Mouse (Mus musculus): ENCODE data around the gene Zic1. TPM values are rescaled to one million over a fixed set of nuclear protein-coding genes. Genes with fewer than 3 reads are reported as not detected.

The Zic1 gene
- 10.8 and 15.1 TPM in 2 replicates for polyA plus RNA-seq (2015; fragmentation: Nextera tagmentation; extraction: Ambion mirVana)

DNA sequence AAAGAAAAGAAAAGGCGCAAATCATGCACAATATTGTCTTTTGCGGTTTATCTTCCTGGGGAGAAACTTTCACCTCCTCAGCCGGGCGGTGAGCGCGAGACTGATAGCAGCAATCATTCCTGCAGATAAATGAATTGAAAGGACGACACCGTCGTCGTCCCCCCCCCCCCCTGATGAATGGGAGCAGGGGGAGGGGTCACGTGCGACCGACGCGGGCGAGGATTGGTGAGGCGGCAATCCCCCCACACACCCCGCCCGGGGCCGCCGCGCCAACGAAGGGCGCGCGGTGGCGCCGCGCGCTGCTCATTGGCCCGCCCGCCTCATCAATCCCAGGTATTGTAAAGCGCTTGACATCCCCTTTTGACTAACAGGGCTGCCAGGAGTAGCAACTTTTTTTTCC, at the start of gene Zic1:
Zic1 (minus strand) TSS at position 147 of the 400 bp plus-strand sequence.
- WGBS, result 0% methylated on average over 24 of the region's 33 CpGs
- Histone ChIP-seq H3K27me3 (peaks cover 75% of the 10 kb centered on the region), H3K9me3 (replicated peaks) (no peaks in the 10 kb centered on the region), H3K4me2 (peak within 1 kb of the TSS; percentile 63), H3K27ac (peak within 1 kb of the TSS; percentile 93), H3K4me1 (peaks cover 9% of the 10 kb centered on the region; the same call in 1 of the 2 replicates), H3K9ac (peak within 1 kb of the TSS; percentile 95), H3K4me3 (peak within 1 kb of the TSS; percentile 71), H3K36me3 (ENCODE audit: poor library complexity, severe bottlenecking) (peaks cover 9% of the 10 kb centered on the region)
- ATAC-seq, result peak; percentile 88

DNA sequence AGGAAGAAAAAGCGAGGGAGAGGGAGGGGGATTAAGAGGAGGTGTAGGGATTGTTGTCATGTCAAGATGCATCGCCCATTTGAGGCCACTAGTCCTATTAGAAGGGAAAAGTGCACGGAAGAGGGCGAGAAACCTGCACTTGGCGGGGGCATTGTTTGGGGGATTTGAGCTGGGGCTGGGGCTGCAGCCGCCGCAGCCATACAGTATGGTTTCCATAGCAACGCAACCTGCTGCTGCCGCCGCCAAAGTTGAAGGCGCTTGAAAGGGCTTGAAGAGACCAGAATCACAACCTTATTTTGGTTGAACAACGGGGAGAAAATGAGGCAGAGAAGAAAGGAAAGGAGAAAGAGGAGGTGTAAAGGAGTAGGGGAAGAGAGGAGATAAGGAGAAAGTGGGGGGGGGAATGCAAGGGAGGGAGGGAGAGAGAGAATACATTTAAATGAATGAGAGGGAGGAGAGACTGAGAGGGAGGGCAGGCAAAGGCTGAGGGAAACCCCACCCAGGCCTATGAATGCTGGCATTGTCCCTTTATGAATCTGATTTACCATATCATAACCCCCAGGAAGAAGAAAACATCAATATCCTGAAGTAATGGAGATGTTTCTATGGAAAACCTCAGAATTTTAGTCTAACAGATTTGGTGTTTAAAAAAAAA, 48.5 kb upstream of the Zic1 start:
- peaks cover 16% of the 10 kb centered on the region for H3K4me1 ChIP-seq
- no peaks in the 10 kb centered on the region for H3K9me3 ChIP-seq (replicated peaks)
- peak; percentile 87 for ATAC-seq
- peak overlapping the region; percentile 66 for H3K27ac ChIP-seq
- no peak overlapping the region for H3K9ac ChIP-seq
- 1% methylated on average over 12 of the region's 12 CpGs for WGBS
- H3K4me2 ChIP-seq, result peak overlapping the region; percentile 52
- H3K27me3 ChIP-seq, result peaks cover 84% of the 10 kb centered on the region
- no peaks in the 10 kb centered on the region for H3K36me3 ChIP-seq (ENCODE audit: poor library complexity, severe bottlenecking)
- H3K4me3 ChIP-seq, result peak overlapping the region; percentile 19; the same call in 1 of the 2 replicates

- no peaks in the 10 kb centered on the region for H3K36me3 ChIP-seq (ENCODE audit: poor library complexity, severe bottlenecking)
- peak overlapping the region; percentile 35 for H3K4me2 ChIP-seq
- H3K27me3 ChIP-seq, result peaks cover 75% of the 10 kb centered on the region
- H3K9ac ChIP-seq, result 0 out of 2 replicates have a peak overlapping the region, but pooled peaks have one; percentile 22
- peak overlapping the region; percentile 72 for H3K27ac ChIP-seq
- H3K4me3 ChIP-seq, result 0 out of 2 replicates have a peak overlapping the region, but pooled peaks have one; percentile 3
- H3K4me1 ChIP-seq, result 0 out of 2 replicates have a peak, but pooled peaks cover 11% of the 10 kb centered on the region
- 2% methylated on average over 3 of the region's 3 CpGs for whole genome bisulfite sequencing
- no peaks in the 10 kb centered on the region for H3K9me3 ChIP-seq (replicated peaks)
- no peak for ATAC-seq
Measured at GRCm38 (mm10) chr9:91409771-91410170, 44.2 kb upstream of the Zic1 start.

- Histone ChIP-seq H3K36me3 (ENCODE audit: poor library complexity, severe bottlenecking) (no peaks in the 10 kb centered on the region), H3K4me2 (peak overlapping the region; percentile 53), H3K27me3 (peaks cover 89% of the 10 kb centered on the region), H3K9me3 (replicated peaks) (no peaks in the 10 kb centered on the region), H3K4me1 (0 out of 2 replicates have a peak, but pooled peaks cover 4% of the 10 kb centered on the region), H3K4me3 (peak overlapping the region; percentile 34), H3K27ac (peak overlapping the region; percentile 79), H3K9ac (peak overlapping the region; percentile 63)
- under 1% methylated on average over 6 of the region's 6 CpGs for WGBS
- no peak for ATAC-seq
Measured at GRCm38 (mm10) chr9:91406258-91406763, 40.7 kb upstream of the Zic1 start.

DNA sequence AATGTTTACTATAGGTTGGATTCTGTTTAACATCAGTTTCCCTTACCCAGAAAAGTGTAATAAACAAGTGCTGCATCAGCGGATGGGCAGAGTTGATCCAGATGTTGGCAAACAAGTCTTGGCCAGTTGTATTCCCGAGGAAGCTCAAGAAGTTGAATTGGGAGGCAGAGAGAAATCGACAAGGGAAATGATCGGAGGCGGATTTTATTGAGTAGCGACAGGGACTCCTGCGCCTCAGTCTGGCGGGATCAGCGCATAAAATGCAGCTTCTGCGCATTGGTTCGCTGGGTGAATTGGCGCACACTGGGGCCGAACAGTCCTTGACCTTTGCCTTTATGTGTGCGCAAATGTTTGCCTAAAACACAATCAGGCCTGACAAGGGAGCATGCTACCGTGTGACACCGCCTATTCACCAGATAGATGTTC, 40.2 kb upstream of the Zic1 start:
- no peaks in the 10 kb centered on the region for H3K36me3 ChIP-seq (ENCODE audit: poor library complexity, severe bottlenecking)
- peak; percentile 34 for ATAC-seq
- H3K4me3 ChIP-seq, result peak overlapping the region; percentile 34
- peak overlapping the region; percentile 53 for H3K4me2 ChIP-seq
- 0 out of 2 replicates have a peak, but pooled peaks cover 4% of the 10 kb centered on the region for H3K4me1 ChIP-seq
- H3K9me3 ChIP-seq (replicated peaks), result no peaks in the 10 kb centered on the region
- peak overlapping the region; percentile 79 for H3K27ac ChIP-seq
- peaks cover 89% of the 10 kb centered on the region for H3K27me3 ChIP-seq
- peak overlapping the region; percentile 63 for H3K9ac ChIP-seq
- 1% methylated on average over 16 of the region's 16 CpGs for WGBS

DNA sequence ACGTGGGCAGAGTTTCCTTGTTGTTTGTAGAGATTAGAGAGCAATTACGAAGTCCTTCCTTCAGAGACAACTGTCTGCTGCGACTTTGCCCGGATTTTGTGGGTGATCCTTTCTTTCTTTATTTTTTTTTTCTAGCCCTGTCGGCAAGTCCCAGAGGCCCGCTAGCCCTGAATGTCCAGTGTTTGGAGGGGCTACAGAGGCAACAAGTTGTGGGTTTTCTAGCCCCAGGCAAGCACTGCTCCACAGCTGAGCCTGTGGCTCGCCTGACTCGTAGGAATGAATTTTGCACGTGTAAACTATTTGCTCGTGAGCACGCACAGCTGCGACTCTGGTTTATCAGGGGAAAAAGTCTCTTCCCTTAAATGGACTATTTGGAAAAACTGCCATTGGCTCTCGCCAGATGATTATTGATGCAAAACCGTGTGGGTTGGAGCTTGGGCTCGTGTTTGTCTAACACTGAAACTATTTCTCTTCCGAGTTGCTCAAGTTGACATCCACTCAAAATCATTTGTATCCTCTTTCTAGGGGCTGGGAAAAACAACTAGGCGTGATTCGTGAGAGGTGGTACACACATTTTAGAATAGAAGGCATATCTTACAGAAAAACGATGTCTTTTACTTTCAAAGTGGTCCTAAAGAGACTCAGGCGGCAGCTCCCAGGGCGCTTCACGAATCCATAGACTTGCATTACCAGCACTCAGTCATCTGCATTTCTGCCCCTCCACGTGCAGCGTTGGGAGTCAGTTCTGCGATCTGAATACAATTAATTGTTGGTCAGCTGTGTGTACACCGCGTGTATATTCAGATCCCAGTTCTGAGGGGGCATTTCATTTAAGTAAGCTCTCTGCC, 39.5 kb upstream of the Zic1 start:
- Histone ChIP-seq H3K4me1 (0 out of 2 replicates have a peak, but pooled peaks cover 4% of the 10 kb centered on the region), H3K9me3 (replicated peaks) (no peaks in the 10 kb centered on the region), H3K4me2 (peak overlapping the region; percentile 53), H3K9ac (peak overlapping the region; percentile 63), H3K27ac (peak overlapping the region; percentile 79), H3K36me3 (ENCODE audit: poor library complexity, severe bottlenecking) (no peaks in the 10 kb centered on the region), H3K4me3 (peak overlapping the region; percentile 34), H3K27me3 (peaks cover 89% of the 10 kb centered on the region)
- no peak for ATAC-seq
- WGBS, result under 1% methylated on average over 27 of the region's 27 CpGs

GRCm38 (mm10) chr9:91404229-91404628, 38.6 kb upstream of the Zic1 start:
- Histone ChIP-seq H3K9me3 (replicated peaks) (no peaks in the 10 kb centered on the region), H3K4me2 (peak overlapping the region; percentile 53), H3K4me1 (0 out of 2 replicates have a peak, but pooled peaks cover 4% of the 10 kb centered on the region), H3K27ac (peak overlapping the region; percentile 79), H3K27me3 (peaks cover 89% of the 10 kb centered on the region), H3K36me3 (ENCODE audit: poor library complexity, severe bottlenecking) (no peaks in the 10 kb centered on the region), H3K9ac (peak overlapping the region; percentile 26; the same call in 1 of the 2 replicates), H3K4me3 (peak overlapping the region; percentile 15; the same call in 1 of the 2 replicates)
- WGBS, result 2% methylated on average over 13 of the region's 13 CpGs
- ATAC-seq, result no peak

GRCm38 (mm10) chr9:91401471-91401870, 35.9 kb upstream of the Zic1 start:
- no peaks in the 10 kb centered on the region for H3K9me3 ChIP-seq (replicated peaks)
- 7% methylated on average over 10 of the region's 10 CpGs for WGBS
- ATAC-seq, result no peak
- H3K27ac ChIP-seq, result no peak overlapping the region
- peaks cover 96% of the 10 kb centered on the region for H3K27me3 ChIP-seq
- no peaks in the 10 kb centered on the region for H3K36me3 ChIP-seq (ENCODE audit: poor library complexity, severe bottlenecking)
- no peak overlapping the region for H3K4me2 ChIP-seq
- no peak overlapping the region for H3K9ac ChIP-seq
- H3K4me3 ChIP-seq, result no peak overlapping the region
- 0 out of 2 replicates have a peak, but pooled peaks cover 4% of the 10 kb centered on the region for H3K4me1 ChIP-seq

- Histone ChIP-seq H3K4me1 (0 out of 2 replicates have a peak, but pooled peaks cover 4% of the 10 kb centered on the region), H3K36me3 (ENCODE audit: poor library complexity, severe bottlenecking) (no peaks in the 10 kb centered on the region), H3K27ac (no peak overlapping the region; the same call in 1 of the 2 replicates), H3K27me3 (peaks cover 96% of the 10 kb centered on the region), H3K4me2 (0 out of 2 replicates have a peak overlapping the region, but pooled peaks have one; percentile 10), H3K9me3 (replicated peaks) (no peaks in the 10 kb centered on the region), H3K4me3 (no peak overlapping the region), H3K9ac (no peak overlapping the region)
- WGBS, result 9% methylated on average over 8 of the region's 8 CpGs
- ATAC-seq, result no peak
Measured at GRCm38 (mm10) chr9:91400482-91401093, 35.0 kb upstream of the Zic1 start.

DNA sequence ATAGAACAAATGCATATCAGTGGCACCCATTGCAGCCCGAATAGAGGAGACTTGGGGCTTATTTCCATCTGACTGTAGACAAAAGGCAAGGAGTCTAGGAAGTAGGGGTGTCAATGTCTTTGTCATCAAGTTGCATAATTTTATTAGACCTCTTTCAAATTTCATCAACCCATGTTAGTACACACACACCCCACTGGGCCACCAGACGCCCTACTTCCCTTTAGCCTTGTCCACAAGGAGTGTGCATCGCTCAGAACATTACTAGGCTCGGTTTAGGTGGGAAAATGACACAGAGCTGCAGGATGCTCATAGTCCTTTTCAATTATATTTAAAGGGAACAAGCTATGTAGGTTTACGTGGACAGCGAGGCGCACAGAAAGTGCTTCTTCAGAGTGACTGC, 34.4 kb upstream of the Zic1 start:
- no peaks in the 10 kb centered on the region for H3K36me3 ChIP-seq (ENCODE audit: poor library complexity, severe bottlenecking)
- 0 out of 2 replicates have a peak, but pooled peaks cover 3% of the 10 kb centered on the region for H3K4me1 ChIP-seq
- 17% methylated on average over 7 of the region's 7 CpGs for WGBS
- no peaks in the 10 kb centered on the region for H3K9me3 ChIP-seq (replicated peaks)
- no peak overlapping the region for H3K4me2 ChIP-seq
- H3K27ac ChIP-seq, result no peak overlapping the region; the same call in 1 of the 2 replicates
- H3K4me3 ChIP-seq, result no peak overlapping the region
- ATAC-seq, result no peak
- H3K9ac ChIP-seq, result no peak overlapping the region
- peaks cover 96% of the 10 kb centered on the region for H3K27me3 ChIP-seq

DNA sequence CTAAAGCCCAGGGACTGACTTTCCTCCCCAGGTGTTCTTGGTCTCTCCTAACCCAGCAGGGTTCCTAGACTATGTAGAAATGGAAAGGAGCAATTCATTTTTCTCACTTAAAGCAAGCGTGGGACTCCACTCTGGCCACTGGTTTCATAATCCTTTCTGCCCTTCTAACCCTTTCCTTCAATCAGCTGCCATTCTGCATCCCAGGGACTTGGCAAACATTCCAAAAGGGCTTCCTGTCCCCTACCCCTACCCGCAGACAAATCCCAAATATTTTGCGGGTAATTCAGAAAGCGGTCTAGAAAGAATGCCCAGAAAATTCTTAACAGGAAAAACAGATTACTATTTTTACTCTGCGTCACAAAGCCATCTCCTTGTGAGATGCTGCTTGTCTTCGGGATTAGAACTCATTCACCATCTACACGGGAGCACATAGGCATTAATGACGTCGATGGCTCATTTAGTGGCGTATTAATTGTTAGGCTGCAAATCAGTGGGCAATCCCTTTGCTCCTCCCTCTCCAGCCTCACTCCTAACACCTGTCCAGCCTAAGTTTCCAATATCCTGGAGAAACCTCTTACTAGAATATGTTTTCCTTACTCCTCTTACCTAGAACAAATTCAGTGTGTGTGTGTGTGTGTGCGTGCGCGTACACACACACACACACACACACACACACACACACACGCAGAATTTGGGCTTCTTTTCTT, 29.6 kb upstream of the Zic1 start:
- no peak for ATAC-seq

More for the DNA sequence above, 29.6 kb upstream of the Zic1 start:
- Histone ChIP-seq H3K27ac (peak overlapping the region; percentile 25; the same call in 1 of the 2 replicates), H3K4me2 (no peak overlapping the region), H3K4me3 (no peak overlapping the region), H3K9me3 (replicated peaks) (no peaks in the 10 kb centered on the region), H3K4me1 (peaks cover 8% of the 10 kb centered on the region), H3K9ac (no peak overlapping the region), H3K27me3 (peaks cover 95% of the 10 kb centered on the region), H3K36me3 (ENCODE audit: poor library complexity, severe bottlenecking) (no peaks in the 10 kb centered on the region)
- 4% methylated on average over 14 of the region's 14 CpGs for WGBS

Measured in forebrain, embryonic 13.5 days (tissue).